Mouse (Mus musculus) heart, postnatal 14 days (tissue): Measurements from ENCODE around the gene Plekhm3. TPM values are rescaled to one million over a fixed set of nuclear protein-coding genes. Genes with fewer than 3 reads are reported as not detected.
A peak's percentile ranks its signal among the peaks of the same experiment; 100 is the strongest.

Source experiments
- DNase-seq, 2 experiments: peaks; one replicate each; pipeline ENCODE4 v3.0.0; 2021 to 2022
- intact Hi-C: fragments of 180-260 bp; cut with DNase I; formaldehyde crosslinking; loops from one replicate; pipeline ENCODE4 v1.15.1; 2025
- total RNA-seq, 2 experiments: library from RNA; stranded (reverse); gene quantifications; 2 replicates each; pipeline ENCODE4 v1.2.3; 2021

The Plekhm3 gene
- total RNA-seq, 2 experiments from 2014 or later: 6.8 to 10.8 TPM

DNA sequence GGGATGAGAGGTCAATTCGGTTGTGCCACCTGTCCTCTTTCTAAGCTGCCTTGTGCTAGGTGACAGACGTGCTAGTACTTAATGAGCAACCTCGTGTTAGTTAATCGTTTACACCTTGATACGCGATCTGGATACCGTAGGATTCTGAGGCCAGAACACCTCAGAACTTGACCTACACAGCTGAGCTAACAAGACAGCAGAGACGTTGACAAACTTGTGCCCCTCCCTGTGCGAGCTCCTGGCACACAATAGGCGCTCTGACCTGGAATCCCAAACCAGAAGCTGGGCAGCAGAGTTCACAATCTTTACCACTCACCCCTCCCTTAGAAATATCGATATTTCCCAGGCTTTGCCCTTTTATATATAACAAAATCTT lies 218.5 kb downstream of the Plekhm3 start:
- DNase-seq: peak in 1 of 2 experiments; percentile 24
- intact Hi-C loops: no loop called here

DNA sequence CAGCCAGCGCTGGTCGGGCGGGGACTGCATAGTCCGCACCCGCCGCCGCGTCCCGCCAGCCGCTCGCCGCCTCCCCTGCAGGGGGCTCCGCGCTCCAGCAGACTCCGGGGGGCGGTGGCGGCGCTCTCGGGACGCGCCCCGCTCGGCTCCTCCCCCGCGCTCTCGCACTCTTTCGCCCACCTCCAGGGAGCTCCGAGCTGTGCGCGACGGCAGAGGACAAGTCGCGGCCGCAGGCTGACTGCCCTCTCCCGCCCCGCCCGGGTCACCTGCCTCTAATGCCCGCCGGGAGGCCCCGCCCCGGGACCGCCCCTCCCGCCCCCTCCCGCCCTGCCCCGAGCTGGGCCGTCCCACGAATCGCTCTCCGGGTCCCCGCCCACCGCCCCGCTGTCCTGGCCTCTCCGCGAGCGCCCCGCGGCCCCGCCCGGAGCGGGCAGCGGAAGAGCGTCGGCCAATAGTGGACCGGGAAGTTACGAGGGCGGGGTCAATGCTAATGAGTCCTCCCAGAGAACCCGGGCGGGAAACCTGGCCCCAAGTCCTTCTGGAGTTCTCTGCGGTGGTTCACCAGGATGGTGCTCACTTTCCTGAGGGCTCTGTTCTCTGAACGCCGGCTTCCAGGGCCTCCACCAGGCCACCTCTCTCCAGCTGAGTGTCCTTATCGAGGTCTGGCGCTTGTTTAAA lies 219.0 kb downstream of the Plekhm3 start, which contains the start of gene Fzd5:
Gene Fzd5, minus strand, starts transcription at position 250 of the 678 bp plus-strand sequence.
- peak; percentile 94 to 95 for DNase-seq
- intact Hi-C loops: loop anchor here (1.0 kb wide), 1 partner anchor 181 kb away; no protein-coding TSS in a partner anchor

DNA sequence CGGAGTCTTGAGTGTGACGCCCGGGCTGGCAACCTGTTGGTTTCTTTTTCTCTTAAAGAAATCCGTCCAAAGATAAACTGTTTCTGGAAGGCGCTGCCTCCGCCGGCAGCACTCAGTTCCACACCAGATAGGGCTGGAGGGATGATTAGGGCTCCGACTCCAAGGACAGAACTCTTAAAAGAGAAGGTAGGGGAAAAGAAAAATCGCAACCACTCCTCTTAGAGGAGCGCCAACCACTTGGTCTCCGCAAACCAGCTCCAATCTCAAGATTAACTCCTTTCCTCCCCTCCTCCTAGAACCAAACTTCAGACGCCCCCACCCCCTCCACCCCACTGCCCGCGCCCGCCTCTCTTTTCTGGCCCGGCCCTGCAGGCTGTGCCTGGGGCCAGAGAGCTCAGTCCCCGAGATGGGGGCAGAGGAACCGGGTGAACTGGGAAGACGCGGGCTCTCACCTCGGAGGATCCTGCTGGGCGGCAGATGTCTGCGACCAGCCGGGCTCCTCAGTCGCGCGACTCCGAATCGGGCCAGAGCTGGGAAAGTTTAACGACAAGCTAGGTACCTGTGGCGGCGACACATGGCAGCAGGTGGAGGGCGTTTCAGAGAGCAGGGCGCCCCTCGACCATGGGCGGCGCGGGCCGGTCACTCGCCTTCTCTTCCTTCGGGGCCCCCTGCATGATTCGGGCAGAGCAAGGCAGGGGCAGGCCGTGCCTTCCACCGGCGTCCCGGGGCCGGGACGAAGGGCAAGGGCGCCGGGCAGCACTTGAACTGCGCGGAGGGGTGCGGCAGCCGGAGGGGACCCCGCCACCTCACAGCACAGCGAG lies 219.7 kb downstream of the Plekhm3 start:
- no peak for DNase-seq
- intact Hi-C loops: loop anchor here (1.0 kb wide), 1 partner anchor 181 kb away; no protein-coding TSS in a partner anchor

Other genes starting within 250 kb of the Plekhm3 start
- gene Fzd5, start 219.1 kb downstream of the Plekhm3 start, total RNA-seq: 1 to 10 TPM; 4.7 to 4.9 TPM
- gene Akr1cl, start 75.9 kb upstream of the Plekhm3 start, total RNA-seq: under 1 TPM in 1 of 2 experiments, not detected in 1; 0.29 TPM
- gene Cryge, start 94.3 kb upstream of the Plekhm3 start, total RNA-seq: not detected
- gene Crygd, start 106.6 kb upstream of the Plekhm3 start, total RNA-seq: not detected
- not detected for gene Crygc, start 116.9 kb upstream of the Plekhm3 start, total RNA-seq
- not detected for gene Crygb, start 125.5 kb upstream of the Plekhm3 start, total RNA-seq
- not detected for gene Cryga, start 146.5 kb upstream of the Plekhm3 start, total RNA-seq
- gene Gm28845, start 162.7 kb upstream of the Plekhm3 start, total RNA-seq: not detected
- not detected for gene D630023F18Rik, start 166.4 kb upstream of the Plekhm3 start, total RNA-seq
- 10 to 100 TPM; 54.2 to 76.5 TPM for gene Idh1, start 229.7 kb upstream of the Plekhm3 start, total RNA-seq
- gene Pikfyve, start 229.9 kb upstream of the Plekhm3 start, total RNA-seq: 10 to 100 TPM; 12.7 to 13.5 TPM